Mouse (Mus musculus): Measurements from ENCODE around the gene Fuk.
"Not testable (repeated sequence)": the region's sequence is repeated elsewhere in the genome, so short reads cannot be mapped to it uniquely, and the experiment has no call there.

Fuk gene

DNA sequence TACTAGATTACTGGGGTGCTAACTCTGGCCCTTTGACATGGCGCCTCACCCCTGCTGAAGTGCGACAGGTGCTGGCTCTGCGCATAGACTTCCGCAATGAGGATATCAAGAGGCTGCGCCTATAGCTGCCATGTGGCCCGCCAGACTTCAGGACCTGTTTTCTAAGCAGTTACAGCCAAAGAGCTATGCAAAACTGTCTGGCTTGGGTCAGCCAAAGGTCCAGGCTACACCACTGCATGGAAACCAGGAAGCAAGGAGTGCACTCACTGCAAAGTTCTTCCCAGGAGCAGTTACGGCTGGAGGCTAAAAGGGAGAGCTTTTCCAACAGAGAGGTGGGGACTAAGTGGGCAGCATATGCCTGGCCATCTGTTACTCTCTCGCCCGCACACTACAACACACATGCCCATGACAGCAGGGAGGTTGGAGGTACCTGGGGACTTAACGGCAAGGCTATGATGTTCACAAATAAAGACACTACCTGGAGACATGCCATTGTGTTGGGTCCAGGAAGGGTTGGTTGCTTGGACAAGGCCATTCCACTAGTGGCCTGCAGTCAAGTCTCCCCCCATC lies 20.5 kb downstream of the Fuk start:
- no peak for DNase-seq (ENCODE audit: low read depth, low spot score)

DNA sequence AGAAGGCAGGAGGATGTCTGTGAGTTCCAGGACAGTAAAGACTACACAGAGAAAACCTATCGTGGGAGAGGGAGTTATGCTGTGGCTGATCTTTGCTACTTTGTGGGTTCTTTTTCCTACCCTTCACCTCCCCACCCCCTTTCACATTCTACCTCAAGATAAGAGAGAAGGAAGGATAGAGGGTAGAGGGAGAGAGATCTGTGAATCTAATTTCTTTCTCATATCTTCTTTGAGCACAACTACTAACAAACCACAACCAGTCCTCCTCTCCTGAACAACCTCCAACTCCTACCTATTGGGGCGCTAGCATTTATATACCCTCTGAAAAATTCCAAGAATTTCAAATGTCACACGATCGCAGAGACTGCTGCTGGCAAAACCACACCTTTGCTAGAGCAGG lies 24.4 kb downstream of the Fuk start:
- no peak for DNase-seq (ENCODE audit: low read depth, low spot score)

DNA sequence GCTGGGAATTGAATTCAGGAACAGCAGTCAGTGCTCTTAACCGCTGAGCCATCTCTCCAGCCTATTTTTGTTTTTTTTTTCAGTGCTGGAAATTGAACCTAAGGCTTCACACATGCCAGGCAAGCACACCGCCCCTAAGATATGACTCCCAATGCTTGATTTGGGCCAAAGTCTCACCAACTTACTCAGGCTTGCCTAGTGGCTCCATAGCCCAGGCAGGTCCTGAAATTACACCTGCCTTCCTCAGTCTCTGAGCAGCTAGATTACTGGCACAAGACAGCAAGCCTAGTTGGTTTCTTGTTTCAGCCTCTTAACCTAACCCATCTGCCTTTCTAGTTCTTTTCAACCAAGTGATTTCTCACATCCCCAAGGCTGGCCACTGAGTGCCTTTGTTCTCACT lies 31.8 kb downstream of the Fuk start:
- DNase-seq (ENCODE audit: low read depth, low spot score) = no peak

DNA sequence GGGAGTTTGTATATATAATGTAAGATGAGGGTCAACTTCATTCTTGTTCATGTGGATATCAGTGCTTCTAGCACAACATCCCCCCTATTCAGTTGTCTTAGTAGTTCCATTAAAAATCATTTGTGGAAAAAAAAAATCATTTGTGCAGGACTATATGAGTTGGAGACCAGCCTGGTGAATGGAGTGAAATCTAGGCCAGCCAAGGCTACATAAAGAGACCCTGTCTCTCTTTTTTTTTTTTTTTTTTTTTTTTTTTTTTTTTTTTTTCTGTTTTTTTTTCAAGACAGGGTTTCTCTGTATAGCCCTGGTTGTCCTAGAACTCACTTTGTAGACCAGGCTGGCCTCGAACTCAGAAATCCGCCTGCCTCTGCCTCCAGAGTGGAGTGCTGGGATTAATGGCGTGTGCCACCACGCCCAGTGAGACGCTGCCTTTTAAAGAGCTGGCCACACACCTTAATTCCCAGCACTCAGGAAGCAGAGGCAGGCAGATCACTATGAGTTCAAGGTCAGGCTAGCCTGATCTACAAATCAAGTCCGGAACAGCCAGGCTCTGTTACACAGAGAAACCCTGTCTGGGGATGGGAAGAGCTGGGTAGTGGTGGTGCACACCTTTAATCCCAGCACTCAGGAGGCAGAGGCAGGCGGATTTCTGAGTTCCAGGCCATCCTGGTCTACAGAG lies 40.8 kb downstream of the Fuk start:
- not testable (repeated sequence) for DNase-seq (ENCODE audit: low read depth, low spot score)

DNA sequence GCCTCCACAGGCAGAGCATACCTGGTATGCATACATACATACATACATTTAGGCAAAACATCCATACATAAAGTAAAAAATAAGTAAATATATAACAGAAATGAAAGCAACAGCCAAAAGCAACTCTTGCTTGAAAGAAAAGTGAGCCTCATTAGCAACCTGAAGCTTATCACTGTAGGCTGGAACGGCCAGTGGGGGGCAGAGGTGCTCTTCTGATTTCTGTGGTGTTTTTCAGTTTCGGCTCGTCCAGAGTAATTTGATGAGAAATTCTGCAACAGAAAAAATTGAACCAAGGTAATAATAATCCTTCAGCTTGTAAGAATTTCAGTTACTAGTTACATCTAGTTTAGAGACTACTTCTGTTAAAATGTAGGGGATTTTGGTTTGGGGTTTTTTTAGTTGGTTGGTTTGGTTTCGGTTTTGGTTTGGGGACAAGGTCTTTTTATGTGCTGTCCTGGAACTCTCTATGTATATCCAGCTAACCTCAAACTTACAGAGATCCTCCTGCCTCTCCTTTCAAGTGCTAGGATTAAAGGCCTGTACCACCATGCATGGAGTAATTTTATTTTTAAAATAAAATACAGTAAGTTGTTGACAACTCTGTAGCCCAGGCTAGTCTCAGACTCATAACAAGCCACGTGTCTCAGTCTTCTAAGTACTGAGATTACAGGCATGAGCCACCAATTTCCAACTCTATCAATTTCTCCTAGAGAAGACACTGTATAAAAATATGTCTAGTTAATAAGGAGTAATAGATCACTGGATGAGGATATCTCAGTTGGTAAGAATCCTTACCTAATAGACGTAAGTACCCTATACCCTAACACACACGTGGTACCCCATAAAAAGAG lies 42.4 kb downstream of the Fuk start:
- DNase-seq (ENCODE audit: low read depth, low spot score) = no peak

DNA sequence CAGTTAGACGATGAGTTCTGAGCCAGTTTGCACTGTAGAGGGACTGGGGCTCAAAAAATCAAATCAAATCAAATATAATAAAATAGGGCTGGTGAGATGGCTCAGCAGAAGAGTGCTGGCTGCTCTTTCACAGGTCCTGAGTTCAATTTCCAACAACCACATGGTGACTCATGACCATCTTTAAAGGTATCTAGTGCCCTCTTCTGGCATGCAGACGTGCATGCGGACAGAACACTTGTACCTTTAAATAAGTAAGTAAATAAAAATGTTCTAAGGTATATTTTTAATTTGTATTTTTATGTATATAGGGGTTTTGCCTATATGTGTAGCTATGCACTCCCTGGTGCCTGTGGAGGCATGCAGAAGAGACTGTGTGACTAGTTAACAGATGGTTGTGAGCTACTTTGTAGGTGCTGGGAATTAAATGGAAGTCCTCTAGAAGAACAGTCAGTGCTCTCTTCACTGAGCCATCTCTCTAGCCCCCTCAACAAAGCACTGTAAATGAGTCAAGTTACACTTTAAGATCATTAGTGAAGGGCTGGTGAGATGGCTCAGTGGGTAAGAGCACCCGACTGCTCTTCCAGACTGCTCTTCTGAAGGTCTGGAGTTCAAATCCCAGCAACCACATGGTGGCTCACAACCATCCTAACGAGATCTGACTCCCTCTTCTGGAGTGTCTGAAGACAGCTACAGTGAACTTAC lies 45.4 kb downstream of the Fuk start:
- no peak for DNase-seq (ENCODE audit: low read depth, low spot score)

DNA sequence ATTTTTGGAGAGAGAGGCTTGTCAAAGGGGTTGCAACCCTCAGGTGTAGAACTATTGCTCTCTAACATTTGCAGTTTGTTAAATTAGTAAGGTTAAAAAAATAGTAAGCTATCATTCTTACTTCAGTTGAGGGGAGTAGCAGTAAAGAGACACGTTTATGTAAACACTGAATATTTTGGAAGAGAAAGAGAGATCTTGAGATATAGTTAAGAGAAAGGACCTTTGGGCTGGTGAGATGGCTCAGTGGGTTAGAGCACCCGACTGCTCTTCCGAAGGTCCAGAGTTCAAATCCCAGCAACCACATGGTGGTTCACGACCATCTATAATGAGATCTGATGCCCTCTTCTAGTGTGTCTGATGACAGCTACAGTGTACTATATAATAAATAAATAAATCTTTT lies 46.2 kb downstream of the Fuk start:
- not testable (repeated sequence) for DNase-seq (ENCODE audit: low read depth, low spot score)

DNA sequence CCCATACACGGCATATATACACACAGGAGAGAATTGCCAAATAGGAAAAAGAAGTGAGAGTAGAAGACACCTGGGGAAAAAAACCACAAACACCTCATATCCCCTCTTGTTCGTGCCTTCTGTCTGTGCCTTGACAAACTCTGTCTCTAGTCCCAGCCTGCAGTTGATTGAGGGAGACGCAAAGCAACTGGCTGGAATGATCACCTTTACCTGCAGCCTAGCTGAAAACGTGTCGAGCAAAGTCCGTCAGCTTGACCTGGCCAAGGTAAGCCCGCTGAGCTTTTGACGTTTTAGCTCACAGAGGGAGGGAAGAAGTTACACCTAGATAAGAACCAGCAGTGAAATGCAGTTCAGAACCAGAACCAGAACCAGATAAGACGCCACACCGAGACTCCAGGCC lies 51.1 kb downstream of the Fuk start:
- DNase-seq (ENCODE audit: low read depth, low spot score) = no peak

DNA sequence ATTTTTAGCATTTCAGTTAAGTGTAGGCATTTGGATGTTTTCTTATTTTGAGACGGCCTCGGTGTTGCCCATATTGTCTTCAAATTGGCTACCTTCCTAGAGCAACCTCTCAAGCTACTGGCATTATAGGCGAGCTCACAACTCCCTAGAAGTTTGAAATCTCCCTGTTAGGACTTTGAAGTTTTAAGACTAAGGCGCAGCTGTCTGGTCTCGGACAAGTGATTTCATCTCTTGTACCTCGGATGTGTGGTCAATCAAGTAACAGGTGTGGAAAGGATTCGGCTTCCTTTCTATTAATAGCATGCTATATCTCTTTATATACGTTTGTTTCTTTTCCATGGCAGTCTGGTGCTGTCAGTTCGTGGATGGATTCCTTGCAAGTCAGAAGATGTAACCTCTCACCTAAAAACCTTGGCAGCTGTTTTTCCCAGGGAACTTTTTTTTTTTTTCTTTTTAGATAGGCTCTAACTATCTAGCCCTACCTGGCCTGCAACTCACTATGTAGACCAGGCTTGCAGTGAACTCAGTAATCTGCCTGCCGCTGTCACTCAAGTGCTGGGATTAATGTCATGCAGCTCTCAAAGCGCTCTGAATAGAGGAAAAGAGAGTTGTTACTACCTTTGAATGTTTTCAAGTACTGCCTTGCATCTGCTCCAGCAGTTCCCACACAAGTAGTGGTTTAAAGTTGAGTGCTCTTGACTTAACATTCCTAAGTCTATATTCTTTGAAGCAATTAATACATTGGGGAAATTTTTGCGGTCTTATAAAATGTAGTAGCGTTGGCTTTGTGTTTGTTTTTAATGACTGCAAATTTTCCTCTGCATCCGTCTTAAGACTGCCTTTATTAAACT lies 54.4 kb downstream of the Fuk start:
- DNase-seq (ENCODE audit: low read depth, low spot score) = no peak

DNA sequence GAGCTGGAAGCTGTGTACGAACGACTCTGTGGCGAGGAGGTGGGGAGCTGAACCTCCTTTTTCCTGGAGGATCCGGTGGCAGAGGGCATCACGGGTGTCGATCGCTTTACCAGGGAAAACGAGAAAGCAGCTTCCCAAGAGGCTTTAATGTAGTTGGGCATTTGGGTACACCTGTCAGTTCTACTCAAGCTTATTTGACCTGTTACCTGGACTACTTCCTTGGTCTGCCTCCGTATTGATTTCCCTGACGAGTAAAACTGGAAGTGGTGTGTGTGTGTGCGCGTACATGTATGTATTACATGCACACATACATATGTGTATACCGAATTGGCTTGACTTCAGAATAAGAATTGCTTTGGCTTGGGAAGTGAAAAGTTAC lies 55.1 kb downstream of the Fuk start:
- no peak for DNase-seq (ENCODE audit: low read depth, low spot score)

DNA sequence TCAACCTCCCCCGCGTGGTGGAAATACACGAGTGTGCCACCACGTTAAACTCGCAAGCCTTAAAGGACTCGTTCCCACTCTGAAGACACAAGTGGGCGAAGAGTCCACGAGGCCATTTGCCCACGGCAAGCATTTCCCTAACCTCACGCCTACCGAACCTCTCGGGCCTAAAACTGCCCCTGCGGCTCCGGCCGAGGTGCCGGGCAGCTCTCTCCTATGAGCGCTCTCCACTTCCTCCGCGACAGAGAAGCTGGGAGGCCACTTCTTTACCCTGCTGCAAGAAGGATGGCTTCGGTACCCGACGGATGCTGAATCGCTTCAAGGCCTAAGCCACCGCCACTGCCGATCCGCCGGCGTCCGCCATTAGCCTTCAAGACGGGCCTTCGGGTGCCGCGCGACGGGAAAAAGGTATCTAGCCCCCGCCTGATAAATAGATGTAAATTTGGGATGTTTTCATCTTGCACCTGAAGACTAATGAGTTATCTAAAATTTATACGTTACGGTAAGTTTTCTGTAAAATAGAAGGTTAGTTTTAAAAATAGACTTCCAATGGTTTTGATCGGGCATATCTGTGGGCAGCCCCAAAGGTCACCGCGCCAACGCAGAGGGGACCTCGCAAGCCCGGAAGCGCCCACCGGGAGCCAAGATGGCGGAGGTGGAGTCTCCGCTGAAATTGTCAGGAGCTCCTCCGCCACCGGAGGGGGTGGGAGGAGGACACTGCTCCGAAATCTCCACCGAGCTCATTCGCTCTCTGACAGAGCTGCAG lies 55.7 kb downstream of the Fuk start, which contains the start of the genes Cog4 and Sf3b3:
TSS of gene Cog4 (plus strand) at position 196 of the 766 bp plus-strand sequence.
TSS of gene Sf3b3 (minus strand) at position 383 of the 766 bp plus-strand sequence.
- DNase-seq (ENCODE audit: low read depth, low spot score) = peak; percentile 84

DNA sequence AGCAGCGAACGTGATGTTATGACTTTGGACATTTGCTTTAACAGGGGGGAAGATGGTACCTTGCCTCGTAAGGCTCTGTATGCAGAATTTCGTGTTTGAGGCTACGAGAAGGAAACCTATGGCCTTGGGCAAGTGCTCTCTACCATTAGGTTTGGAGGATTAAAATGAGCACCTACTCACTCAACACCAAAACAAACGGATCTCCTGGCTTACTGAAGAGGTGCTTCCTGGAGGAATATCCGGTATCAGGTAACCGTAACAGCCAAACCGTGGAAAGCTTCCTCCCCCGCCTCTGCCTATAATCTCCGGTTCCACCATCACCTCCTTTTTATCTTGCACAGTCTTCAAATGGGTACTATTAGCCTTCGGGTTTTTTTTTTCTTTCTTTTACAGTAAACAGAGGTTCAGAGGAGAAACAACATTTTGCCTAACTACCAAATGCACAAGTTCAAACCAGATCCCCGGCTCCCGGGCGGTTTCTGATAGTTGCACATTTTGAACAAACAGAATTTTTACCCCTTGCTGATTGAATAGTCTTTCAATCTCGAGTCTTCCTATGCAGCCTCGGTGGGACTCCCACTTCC lies 56.4 kb downstream of the Fuk start:
- peak; percentile 20 for DNase-seq (ENCODE audit: low read depth, low spot score)

DNA sequence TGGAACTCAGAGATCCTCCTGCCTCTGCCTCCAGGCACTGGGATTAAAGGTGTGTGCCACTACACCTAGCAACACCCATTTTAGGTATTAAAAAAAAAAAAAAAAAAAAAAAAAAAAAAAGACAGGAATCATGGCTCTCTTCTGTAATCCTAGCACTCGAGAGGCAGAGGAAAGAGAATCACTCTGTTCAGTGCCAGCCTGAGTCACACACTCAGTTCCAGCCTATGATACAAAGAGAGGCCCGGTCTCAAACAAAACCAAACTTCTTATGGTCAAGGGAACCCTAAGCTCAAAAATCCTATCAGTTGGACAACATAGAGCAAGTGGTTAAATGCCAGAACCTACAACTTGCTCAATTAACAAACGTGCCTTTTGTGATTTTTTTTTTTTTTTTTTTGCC lies 57.3 kb downstream of the Fuk start:
- DNase-seq (ENCODE audit: low read depth, low spot score) = no peak

DNA sequence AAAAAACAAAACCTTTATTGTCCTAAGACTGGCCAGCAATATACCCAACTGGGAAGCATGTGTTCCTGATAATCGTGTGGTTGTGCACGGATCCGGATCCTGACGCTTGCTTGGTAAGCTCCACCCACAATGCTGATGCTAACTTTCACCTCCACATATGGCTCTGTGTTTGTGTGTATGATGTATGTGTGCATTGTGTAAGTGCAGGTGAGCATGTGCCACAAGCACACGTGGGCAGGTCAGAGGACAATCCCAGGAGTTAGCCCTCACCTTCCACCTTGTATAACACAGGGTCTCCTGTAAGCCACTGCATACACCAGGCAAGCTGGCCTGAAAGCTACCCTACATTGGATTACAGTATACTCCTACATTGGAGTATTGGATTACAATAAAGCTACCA lies 59.1 kb downstream of the Fuk start:
- no peak for DNase-seq (ENCODE audit: low read depth, low spot score)

DNA sequence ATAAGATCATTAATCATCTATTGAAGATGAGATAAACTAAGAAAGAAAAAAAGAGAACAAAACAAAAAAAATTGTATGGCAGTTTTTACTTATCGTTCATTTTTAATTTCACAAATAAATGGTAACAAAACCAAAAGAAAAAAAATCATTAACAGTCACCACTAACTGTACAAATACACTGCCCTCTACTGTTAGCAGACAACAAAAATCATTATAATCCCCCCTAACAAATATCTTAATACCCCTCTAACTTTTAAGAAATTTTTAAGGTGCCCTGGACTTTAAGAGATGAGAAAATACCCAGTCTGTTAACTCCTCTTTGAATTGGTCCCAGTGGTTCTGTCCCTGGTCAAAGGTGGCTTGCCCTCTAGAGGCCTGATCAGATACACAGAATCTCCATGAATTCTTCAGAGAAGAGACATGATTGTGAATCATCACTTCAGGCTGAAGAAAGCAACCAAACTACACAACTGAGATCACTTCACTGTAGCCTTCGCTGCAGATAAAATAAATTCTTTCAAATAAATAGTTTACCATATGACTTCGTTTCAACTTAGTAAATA lies 60.2 kb downstream of the Fuk start:
- DNase-seq (ENCODE audit: low read depth, low spot score) = no peak

Data from c-Kit-negative CD71-positive TER-119-positive erythroid progenitor cells, embryonic 14.5 days (primary cell).